Mouse (Mus musculus) erythroblast, embryonic 14.5 days (primary cell): ENCODE results near the gene Nphs1.

Experiments used
- GATA1 ChIP-seq: IDR thresholded peaks from 2 replicates; pipeline ENCODE4 v1.6.1; 2012; ENCODE audit warnings: low read length, inconsistent platforms, mixed read lengths
- TAL1 ChIP-seq: IDR thresholded peaks from 3 replicates; pipeline ENCODE4 v1.6.1; 2012; ENCODE audit warnings: low read length, inconsistent platforms, mixed read lengths

- TF ChIP-seq GATA1 (no peak), TAL1 (no peak)
These were observed 18.4 kb upstream of the Nphs1 start for GRCm38 (mm10) chr7:30439734-30440133.
